Mouse (Mus musculus) spleen, adult 12 weeks (tissue): ENCODE measurements around the gene 2700097O09Rik.
"Not testable (repeated sequence)": the region's sequence is repeated elsewhere in the genome, so short reads cannot be mapped to it uniquely, and the experiment has no call there.

Source experiments
- DNase-seq: peaks from one replicate; pipeline ENCODE4 v3.0.0; 2022; ENCODE audit warnings: low spot score

Gene 2700097O09Rik

GRCm38 (mm10) chr12:55041011-55041410, 38.9 kb downstream of the 2700097O09Rik start:
- no peak for DNase-seq

DNA sequence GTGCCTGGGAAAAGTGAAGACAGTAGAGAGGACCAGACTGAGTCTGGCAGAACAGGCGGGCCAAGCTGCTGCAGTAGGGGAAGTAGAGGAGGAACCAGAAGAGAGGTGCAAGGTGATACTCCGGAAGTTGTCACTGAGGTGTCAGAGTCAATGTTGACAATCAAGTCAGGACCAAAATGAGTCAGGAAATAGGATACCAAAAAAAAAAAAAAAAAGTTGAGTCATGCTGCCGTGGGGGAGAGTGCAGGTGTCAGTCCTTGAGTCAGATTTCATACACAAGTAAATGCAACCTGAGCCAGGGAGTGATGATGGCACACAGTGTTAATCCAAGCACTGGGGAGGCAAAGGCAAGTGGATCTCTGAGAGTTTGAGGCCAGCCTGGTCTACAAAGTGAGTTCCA, 52.8 kb downstream of the 2700097O09Rik start:
- DNase-seq, result no peak

DNA sequence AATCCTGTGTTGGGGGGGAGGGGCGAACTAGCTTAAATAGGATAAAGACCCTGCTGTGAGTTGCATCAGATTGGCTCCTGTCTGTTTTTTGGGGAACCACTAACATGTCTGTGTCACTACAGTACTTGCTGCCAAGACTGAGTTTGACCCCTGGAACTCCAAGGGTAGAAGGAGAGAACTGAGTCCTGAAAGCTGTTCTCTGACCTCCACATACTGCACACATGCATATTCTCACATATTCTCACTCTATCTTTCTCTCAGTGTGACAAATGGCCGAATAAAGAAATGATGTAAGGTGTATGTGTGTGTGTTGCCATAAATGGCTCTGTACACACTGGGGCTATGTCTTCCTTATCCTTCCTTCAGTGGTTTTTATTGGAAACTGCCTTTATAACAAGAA, 56.6 kb downstream of the 2700097O09Rik start:
- no peak for DNase-seq

DNA sequence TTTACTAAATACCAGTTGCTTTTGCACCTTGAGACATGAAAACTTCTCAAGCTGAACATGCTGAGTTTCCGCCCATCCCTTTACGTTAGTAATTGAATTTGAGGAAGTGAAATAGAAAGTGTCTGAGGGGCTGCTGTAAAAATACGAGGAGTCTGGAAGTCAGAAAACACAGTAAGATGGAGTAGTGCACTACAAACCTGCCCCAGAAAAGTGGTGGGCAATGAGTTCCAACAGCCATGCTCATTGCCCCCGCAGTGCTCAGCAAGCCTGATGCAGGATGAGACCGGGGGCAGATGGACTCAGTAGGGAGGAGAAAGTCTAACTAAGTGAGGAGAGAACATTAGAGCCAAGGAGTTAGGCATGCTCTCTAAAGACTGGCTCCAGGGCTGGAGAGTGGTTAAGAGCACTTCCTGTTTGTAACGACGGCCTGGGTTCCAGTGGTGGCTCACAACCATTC, 60.5 kb downstream of the 2700097O09Rik start:
- no peak for DNase-seq

DNA sequence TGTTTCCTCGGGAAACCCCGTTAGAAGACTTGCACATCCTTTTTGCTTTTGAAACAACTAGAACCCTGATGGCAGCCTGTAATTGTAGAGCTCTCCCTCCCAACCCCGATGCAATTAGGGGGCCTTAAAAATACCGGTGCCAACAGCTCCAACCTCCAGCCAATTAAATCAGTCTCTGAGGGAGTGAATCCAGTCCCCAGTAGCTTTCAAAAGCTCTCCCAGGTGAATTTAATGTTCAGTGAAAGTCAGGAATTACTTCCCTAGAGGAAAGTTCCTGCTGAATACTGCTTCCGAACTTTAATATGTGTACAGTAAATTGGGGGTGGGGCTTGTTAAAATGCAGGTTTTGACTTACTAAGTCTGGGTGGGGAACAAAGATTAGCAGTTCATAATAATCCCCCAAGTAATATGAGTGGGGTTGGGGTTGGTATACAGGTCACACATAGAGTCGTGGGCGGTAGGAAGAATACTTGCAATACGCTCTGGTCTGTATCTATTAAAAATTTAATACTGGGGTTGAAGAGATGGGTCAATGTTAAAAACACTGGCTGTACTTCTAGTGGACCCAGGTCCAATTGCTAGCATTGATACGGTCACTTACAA, 62.7 kb downstream of the 2700097O09Rik start:
- DNase-seq, result no peak

- DNase-seq, result no peak
Observed at GRCm38 (mm10) chr12:55016339-55017118, 63.4 kb downstream of the 2700097O09Rik start.

DNA sequence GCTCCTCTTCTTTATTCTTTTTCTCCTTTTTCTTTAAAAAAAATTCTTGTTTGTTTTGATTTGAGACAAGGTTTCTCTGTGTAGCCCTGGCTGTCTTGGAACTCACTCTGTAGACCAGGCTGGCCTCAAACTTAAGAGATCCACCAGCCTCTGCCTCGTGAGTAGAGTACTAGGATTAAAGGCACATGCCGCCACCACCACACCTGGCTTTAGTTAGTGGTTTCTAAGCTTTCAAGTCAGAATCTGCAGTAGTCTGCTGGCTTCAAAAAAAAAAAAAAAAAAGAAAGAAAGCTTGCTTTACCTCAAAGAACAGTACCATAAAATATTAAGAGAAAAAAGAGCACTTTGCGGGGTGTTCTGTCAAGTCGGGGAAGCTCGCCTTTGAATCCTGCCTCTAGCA, 64.5 kb downstream of the 2700097O09Rik start:
- no peak for DNase-seq

GRCm38 (mm10) chr12:55013626-55014398, 66.1 kb downstream of the 2700097O09Rik start, which contains the start of gene Baz1a:
Gene Baz1a (minus strand): TSS chr12:55014348.
- no peak for DNase-seq

GRCm38 (mm10) chr12:55013031-55013430, 66.9 kb downstream of the 2700097O09Rik start:
- DNase-seq, result no peak

DNA sequence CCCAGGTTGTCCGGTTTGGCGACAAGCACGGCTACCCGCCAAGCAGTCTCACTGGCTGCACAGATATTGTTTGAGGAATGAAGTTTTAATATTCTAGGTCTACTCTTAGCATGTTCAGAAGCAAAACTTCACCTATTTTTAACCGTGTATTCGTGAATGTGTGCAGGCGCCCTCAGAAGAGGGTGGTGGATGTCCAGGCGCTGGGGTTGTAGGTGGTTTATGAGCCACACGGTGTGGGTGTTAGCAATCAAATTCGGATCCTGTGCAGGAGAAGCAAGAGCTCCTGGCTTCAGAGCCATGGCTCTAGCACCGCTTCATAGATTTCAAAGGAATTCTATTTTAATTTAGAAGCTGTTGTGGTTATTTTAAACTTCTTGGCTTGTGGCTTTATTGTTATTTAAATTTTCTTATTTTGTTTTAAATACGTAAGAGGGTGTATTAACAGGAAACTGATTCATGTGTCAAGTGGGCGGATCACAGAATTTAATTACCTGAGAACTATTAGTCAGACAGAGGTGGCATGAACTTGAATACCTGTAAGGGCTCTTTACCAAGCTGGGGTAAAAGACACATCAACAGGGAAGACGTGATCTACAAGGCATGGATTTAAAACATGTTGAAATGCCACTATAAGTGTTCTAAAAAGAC, 72.4 kb downstream of the 2700097O09Rik start:
- DNase-seq, result no peak

GRCm38 (mm10) chr12:55006071-55006470, 73.8 kb downstream of the 2700097O09Rik start:
- DNase-seq, result no peak

DNA sequence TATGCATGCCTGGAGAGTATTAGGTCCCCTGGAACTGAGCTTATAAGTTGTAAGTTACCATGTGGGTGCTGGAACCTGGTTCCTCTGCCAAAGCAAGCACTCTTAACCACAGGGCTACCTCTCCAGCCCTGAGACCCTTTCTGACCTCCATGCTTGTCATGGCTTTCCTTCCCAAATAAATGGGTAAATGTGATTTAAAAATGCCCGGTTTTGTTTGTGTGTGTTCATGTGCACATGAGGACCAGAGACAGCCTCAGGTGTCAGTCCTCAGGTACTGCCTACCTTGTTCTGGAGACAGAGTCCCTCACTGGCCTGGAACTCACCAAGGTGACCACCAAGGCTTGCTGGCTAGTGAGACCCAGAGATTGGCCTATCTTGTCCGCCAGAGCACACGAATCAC, 75.5 kb downstream of the 2700097O09Rik start:
- DNase-seq, result no peak

GRCm38 (mm10) chr12:55003843-55004242, 76.1 kb downstream of the 2700097O09Rik start:
- DNase-seq, result no peak

DNA sequence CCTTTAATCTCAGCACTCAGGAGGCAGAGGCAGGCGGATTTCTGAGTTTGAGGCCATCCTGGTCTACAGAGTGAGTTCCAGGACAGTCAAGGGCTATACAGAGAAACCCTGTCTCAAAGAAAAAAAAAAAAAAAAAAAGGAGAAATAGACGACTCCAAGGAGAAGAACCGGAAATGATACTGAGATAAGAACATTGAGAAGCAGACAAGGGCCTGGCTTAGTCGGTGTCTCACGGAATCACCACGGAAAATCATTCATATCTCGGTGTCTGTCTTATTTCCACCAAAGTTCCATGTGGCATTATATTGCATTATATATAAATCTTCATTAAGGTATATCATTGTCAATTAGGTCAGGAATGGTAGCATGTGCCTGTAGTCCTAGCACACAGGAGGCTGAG, 77.4 kb downstream of the 2700097O09Rik start:
- not testable (repeated sequence) for DNase-seq

- peak; percentile 46 for DNase-seq
Observed at GRCm38 (mm10) chr12:54999016-54999690, 80.8 kb downstream of the 2700097O09Rik start.

DNA sequence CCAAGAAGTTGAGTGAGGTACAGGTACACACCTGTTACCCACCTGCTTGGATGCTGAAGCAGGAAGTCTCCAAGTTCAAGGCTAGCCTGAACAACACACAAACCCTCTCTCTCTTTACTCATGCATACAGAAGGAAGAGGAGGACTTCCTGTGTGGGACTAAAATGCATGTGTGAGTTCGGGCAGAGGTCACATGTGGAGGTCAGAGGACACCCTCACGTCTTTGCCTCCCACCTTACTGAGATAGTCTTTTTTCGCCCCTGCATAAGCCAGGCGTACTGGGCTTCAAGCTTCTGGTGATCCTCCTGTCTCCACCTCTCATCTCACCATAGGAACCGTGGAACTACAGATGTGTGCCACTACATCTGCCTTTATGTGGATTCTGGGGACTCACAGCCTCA, 81.5 kb downstream of the 2700097O09Rik start:
- no peak for DNase-seq

DNA sequence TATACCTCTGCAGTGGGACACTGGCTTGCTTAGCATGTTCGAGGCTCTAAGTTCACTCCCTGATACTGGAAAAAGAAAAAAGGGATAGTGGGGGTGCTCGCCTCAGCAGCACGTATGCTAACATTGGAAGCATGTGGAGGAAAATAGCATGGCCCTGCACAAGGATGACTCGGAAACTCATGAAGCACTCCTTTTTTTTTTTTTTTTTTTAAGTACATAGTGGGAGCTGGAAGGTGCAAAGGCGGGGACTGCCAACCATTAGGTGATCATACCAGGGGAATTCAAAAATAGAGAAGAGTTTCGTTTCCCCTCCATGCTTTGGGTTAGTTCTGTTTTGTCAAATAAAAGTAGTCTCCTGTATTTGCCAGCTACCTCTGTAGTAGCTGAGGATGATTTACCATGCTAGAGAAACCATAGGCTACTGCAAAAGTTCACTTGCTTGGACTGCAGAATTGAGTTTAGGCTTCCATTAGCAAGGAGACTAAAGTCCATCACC, 82.9 kb downstream of the 2700097O09Rik start:
- DNase-seq, result no peak

DNA sequence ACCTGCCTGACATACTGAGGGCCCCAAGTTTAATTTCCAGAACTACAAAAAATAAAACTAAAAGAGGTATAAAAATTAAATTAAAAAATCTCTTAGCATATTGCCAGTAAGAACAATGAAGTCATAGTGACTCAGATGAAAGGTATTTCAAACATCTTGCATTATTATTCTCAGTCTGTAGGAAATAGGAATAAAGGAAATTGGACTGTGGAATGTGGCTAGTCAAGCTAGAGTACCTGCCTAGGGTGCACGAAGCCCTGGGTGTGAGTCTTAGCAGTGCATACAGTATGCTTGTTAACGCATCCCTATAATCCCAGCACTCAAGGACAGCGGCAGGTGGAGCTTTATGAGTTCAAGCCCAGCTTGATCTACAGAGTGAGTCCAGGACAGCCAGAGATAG, 83.9 kb downstream of the 2700097O09Rik start:
- no peak for DNase-seq
